Comparison of ENCODE assay signal across 22 mouse cellular contexts in genomic region chr2:25457022-25457896, GRCm38 (mm10). TPM values are rescaled to one million over a fixed set of nuclear protein-coding genes. Genes with fewer than 3 reads are reported as not detected.
A peak's percentile ranks its signal among the peaks of the same experiment; 100 is the strongest.
DNase-seq lines count a peak whose midpoint lies in the region; ATAC-seq and TF ChIP-seq lines count a peak whose summit lies in the region.
"Had no signal": no experiment of that assay in that cellular context is flagged by ENCODE, and none has a peak within 500 bp of the region (broad histone marks: within the 10 kb centered on the region; RNA-seq: fewer than 3 reads in every experiment).

No protein-coding gene starts in this region.

- no peaks in the 10 kb centered on the region; the same call in 1 of the 2 replicates for H3K4me1 ChIP-seq in lung, embryonic 14.5 days (ENCODE audit: insufficient read depth)

- no peak for ATAC-seq in lung, embryonic 14.5 days (ENCODE audit: insufficient read depth)
- ATAC-seq: forebrain, embryonic 14.5 days; midbrain, embryonic 15.5 days had no signal

- H3K36me3 ChIP-seq in lung, embryonic 14.5 days (ENCODE audit: insufficient read depth): peaks cover 12% of the 10 kb centered on the region; the same call in 1 of the 2 replicates
- H3K36me3 ChIP-seq in myocyte (ENCODE audit: control insufficient read depth, insufficient read depth): no peaks in the 10 kb centered on the region
- H3K36me3 ChIP-seq: heart, embryonic 15.5 days had no signal

- H3K27ac ChIP-seq in lung, embryonic 14.5 days (ENCODE audit: low read depth): 0 out of 2 replicates have a peak overlapping the region, but pooled peaks have one; percentile 8
- H3K27ac ChIP-seq: embryonic facial prominence, embryonic 13.5 days; heart, embryonic 15.5 days; midbrain, embryonic 15.5 days; neural tube, embryonic 12.5 days had no signal

- H3K27me3 ChIP-seq in lung, embryonic 14.5 days (ENCODE audit: insufficient read depth, low read length): no peaks in the 10 kb centered on the region
- no peaks in the 10 kb centered on the region for H3K27me3 ChIP-seq in myocyte (ENCODE audit: control insufficient read depth, insufficient read depth, insufficient read length)
- H3K27me3 ChIP-seq: CH12.LX; embryonic facial prominence, embryonic 13.5 days; heart, embryonic 15.5 days; midbrain, embryonic 15.5 days; neural tube, embryonic 12.5 days had no signal

- H3ac ChIP-seq in myocyte (ENCODE audit: control insufficient read depth, insufficient read length): no peak overlapping the region

- TF ChIP-seq POLR2A in myocyte (IDR thresholded peaks at IDR 0.05; ENCODE audit: insufficient read length, low read depth): no peak

- peak overlapping the region; percentile 15; the same call in 1 of the 2 replicates for H3K4me2 ChIP-seq in lung, embryonic 14.5 days
- H3K4me2 ChIP-seq in myocyte (ENCODE audit: low read depth): peak overlapping the region; percentile 53
- H3K4me2 ChIP-seq: embryonic facial prominence, embryonic 13.5 days; heart, embryonic 15.5 days; liver, embryonic 11.5 days; midbrain, embryonic 15.5 days; neural tube, embryonic 12.5 days had no signal

- intact Hi-C loops in left cerebral cortex, postnatal 14 days (cut with DNase I): no loop called here

- no peaks in the 10 kb centered on the region for H3K79me2 ChIP-seq in myocyte (ENCODE audit: control insufficient read depth, insufficient read depth)

- peak; percentile 52 to 57 for DNase-seq in cerebellum, adult 18-20 months
- no peak for DNase-seq in cerebellum, postnatal 4 days (ENCODE audit: low spot score in 2 of 2)
- peak; percentile 47 to 55 for DNase-seq in cerebellum, postnatal 36 days
- peak; percentile 22 for DNase-seq in lung, embryonic 14.5 days
- no peak for DNase-seq in adrenal gland, postnatal 10 days
- DNase-seq in left cerebral cortex, postnatal 14 days (ENCODE audit: low spot score in 2 of 2): no peak
- no peak for DNase-seq in frontal cortex, postnatal 25 days (ENCODE audit: low spot score in 2 of 2)
- DNase-seq: adrenal gland, postnatal 36 days; kidney, postnatal 36 days; left cerebral cortex, postnatal 4 days; thymus, postnatal 14 days had no signal

- H3K4me3 ChIP-seq in lung, embryonic 14.5 days (ENCODE audit: low read depth, low read length): no peak overlapping the region
- H3K4me3 ChIP-seq in myocyte: no peak overlapping the region
- H3K4me3 ChIP-seq: embryonic facial prominence, embryonic 13.5 days; heart, embryonic 15.5 days; midbrain, embryonic 15.5 days; neural tube, embryonic 12.5 days had no signal

- no peak overlapping the region for H3K9ac ChIP-seq in lung, embryonic 14.5 days
- H3K9ac ChIP-seq: embryonic facial prominence, embryonic 13.5 days; heart, embryonic 15.5 days; midbrain, embryonic 15.5 days; neural tube, embryonic 12.5 days had no signal

- WGBS in lung, embryonic 14.5 days: 74% methylated on average over 9 of the region's 9 CpGs

- no peak for TF ChIP-seq CTCF in lung, embryonic 14.5 days (IDR thresholded peaks at IDR 0.05; ENCODE audit: low read depth)

- no peaks in the 10 kb centered on the region for H3K9me3 ChIP-seq in lung, embryonic 14.5 days (ENCODE audit: low read depth, low read length)
- H3K9me3 ChIP-seq: embryonic facial prominence, embryonic 13.5 days; heart, embryonic 15.5 days; midbrain, embryonic 15.5 days; neural tube, embryonic 12.5 days had no signal

TF ChIP-seq in myocyte, 11 proteins besides CTCF, POLR2A, EP300 and RAD21:
- TF ChIP-seq POLR2AphosphoS2 (IDR thresholded peaks at IDR 0.05; ENCODE audit: insufficient read length, low read depth): peak; percentile 62
- no peak for TF ChIP-seq TCF3 (IDR thresholded peaks at IDR 0.05; ENCODE audit: insufficient read length, low read depth)

RNA-seq across cellular contexts. Expression of gene Clic3, which starts 0.6 kb away (rescaled TPM):
- polyA plus RNA-seq in lung, embryonic 14.5 days (2014; fragmentation: Nextera tagmentation; extraction: Ambion mirVana): 20.0 and 30.2 TPM in 2 replicates
- polyA plus RNA-seq in myocyte (2012; fragmentation: generic; extraction: Trizol): 13.5 TPM
- total RNA-seq in adrenal gland, postnatal 10 days (2021): under 1 TPM; 0.90 to 0.91 TPM
- 1 to 10 TPM in 1 of 2 experiments, under 1 TPM in 1; 0.59 to 1.2 TPM for total RNA-seq in left cerebral cortex, postnatal 14 days (2021)
- total RNA-seq: adrenal gland, postnatal 36 days; megakaryocyte progenitor cell, adult 5-6 weeks had no signal
- polyA plus RNA-seq: liver, embryonic 11.5 days had no signal

RNA-seq across cellular contexts. Expression of gene Paxx, which starts 3.6 kb away (rescaled TPM):
- polyA plus RNA-seq in lung, embryonic 14.5 days (2014; fragmentation: Nextera tagmentation; extraction: Ambion mirVana): 15.8 and 23.5 TPM in 2 replicates
- polyA plus RNA-seq in myocyte (2012; fragmentation: generic; extraction: Trizol): 64.3 TPM
- 10 to 100 TPM; 33.1 to 42.3 TPM for total RNA-seq in adrenal gland, postnatal 10 days (2021)
- total RNA-seq in left cerebral cortex, postnatal 14 days (2021): 10 to 100 TPM; 64.1 to 66.3 TPM

RNA-seq across cellular contexts. Expression of gene Ptgds, which starts 12.6 kb away (rescaled TPM):
- 3.3 and 3.4 TPM in 2 replicates for polyA plus RNA-seq in lung, embryonic 14.5 days (2014; fragmentation: Nextera tagmentation; extraction: Ambion mirVana)
- polyA plus RNA-seq in myocyte (2012; fragmentation: generic; extraction: Trizol): 9.8 TPM
- total RNA-seq in adrenal gland, postnatal 10 days (2021): 1 to 10 TPM; 3.8 to 3.9 TPM
- total RNA-seq in left cerebral cortex, postnatal 14 days (2021): 1,000 to 10,000 TPM; 1,462 to 1,765 TPM
- total RNA-seq: gastrocnemius, adult 18-20 months had no signal
- polyA plus RNA-seq: liver, embryonic 11.5 days had no signal

RNA-seq across cellular contexts. Expression of gene Abca2, which starts 28.8 kb away (rescaled TPM):
- 3.9 and 4.6 TPM in 2 replicates for polyA plus RNA-seq in lung, embryonic 14.5 days (2014; fragmentation: Nextera tagmentation; extraction: Ambion mirVana)
- polyA plus RNA-seq in myocyte (2012; fragmentation: generic; extraction: Trizol): 9.8 TPM
- total RNA-seq in adrenal gland, postnatal 10 days (2021): 10 to 100 TPM; 21.1 to 27.4 TPM
- 100 to 1,000 TPM; 137 to 152 TPM for total RNA-seq in left cerebral cortex, postnatal 14 days (2021)

RNA-seq across cellular contexts. Expression of gene Fut7, which starts 34.2 kb away (rescaled TPM):
- polyA plus RNA-seq in lung, embryonic 14.5 days (2014; fragmentation: Nextera tagmentation; extraction: Ambion mirVana): not detected in 2 replicates
- 0.08 TPM for polyA plus RNA-seq in myocyte (2012; fragmentation: generic; extraction: Trizol)
- 1 to 10 TPM in 1 of 2 experiments, under 1 TPM in 1; 0.67 to 1.1 TPM for total RNA-seq in adrenal gland, postnatal 10 days (2021)
- under 1 TPM; 0.26 to 0.27 TPM for total RNA-seq in left cerebral cortex, postnatal 14 days (2021)
- total RNA-seq: adrenal gland, postnatal 36 days; gastrocnemius, adult 18-20 months had no signal
- polyA plus RNA-seq: forebrain, embryonic 14.5 days; intestine, embryonic 14.5 days; liver, embryonic 11.5 days had no signal

Comparison
In these comparisons a context has a peak if more than half of its experiments do, and no peak if none do; other contexts are left out.
1. DNase-seq: peak in cerebellum, adult 18-20 months (2 of 2), cerebellum, postnatal 36 days (2 of 2) and lung, embryonic 14.5 days (single experiment); none in cerebellum, postnatal 4 days (0 of 2), adrenal gland, postnatal 10 days (single experiment), left cerebral cortex, postnatal 14 days (0 of 2) and frontal cortex, postnatal 25 days (0 of 2).
2. RNA of gene Ptgds, which starts 12.6 kb away (total RNA-seq): 1,462 to 1,765 TPM in left cerebral cortex, postnatal 14 days; 3.8 to 3.9 TPM in adrenal gland, postnatal 10 days; every median in the first group is over 100 times any median in the second.